Comparison of ENCODE assay signal across 25 mouse cellular contexts in genomic region chrX:164113744-164114143, GRCm38 (mm10). TPM values are rescaled to one million over a fixed set of nuclear protein-coding genes. Genes with fewer than 3 reads are reported as not detected.
"Had no signal": no experiment of that assay in that cellular context is flagged by ENCODE, and none has a peak within 500 bp of the region (broad histone marks: within the 10 kb centered on the region; RNA-seq: fewer than 3 reads in every experiment).

No protein-coding gene starts in this region.

- H3K9me3 ChIP-seq: heart, embryonic 13.5 days; heart, embryonic 15.5 days; hindbrain, embryonic 13.5 days; hindbrain, embryonic 15.5 days; limb, embryonic 10.5 days; limb, embryonic 12.5 days; liver, embryonic 13.5 days had no signal

- DNase-seq: gastrocnemius, postnatal 14 days; gastrocnemius, postnatal 36 days; heart, adult 11 months; heart, adult 2 months; heart, postnatal 14 days; heart, postnatal 36 days; kidney, adult 18-20 months; kidney, adult 8-10 months; kidney, postnatal 14 days; kidney, postnatal 36 days; liver; liver, embryonic 13.5 days had no signal

- H3K4me1 ChIP-seq: heart, embryonic 13.5 days; heart, embryonic 15.5 days; hindbrain, embryonic 13.5 days; hindbrain, embryonic 15.5 days; limb, embryonic 10.5 days; limb, embryonic 12.5 days; liver, embryonic 13.5 days had no signal

- H3K27me3 ChIP-seq: heart, embryonic 13.5 days; heart, embryonic 15.5 days had no signal

- H3K36me3 ChIP-seq: heart, embryonic 13.5 days; heart, embryonic 15.5 days; hindbrain, embryonic 13.5 days; hindbrain, embryonic 15.5 days; limb, embryonic 10.5 days; limb, embryonic 12.5 days; liver, embryonic 13.5 days had no signal

- H3K27ac ChIP-seq: heart, adult 2 months; heart, embryonic 13.5 days; heart, embryonic 15.5 days; hindbrain, embryonic 13.5 days; hindbrain, embryonic 15.5 days; hindbrain, postnatal 0 days; layer of hippocampus, adult 2 months; left cerebral cortex, adult 2 months; limb, embryonic 10.5 days; limb, embryonic 12.5 days; liver, embryonic 13.5 days had no signal

- H3K9ac ChIP-seq: heart, embryonic 13.5 days; heart, embryonic 15.5 days; hindbrain, embryonic 13.5 days; hindbrain, embryonic 15.5 days; limb, embryonic 12.5 days; liver, embryonic 13.5 days had no signal

- H3K4me2 ChIP-seq: heart, embryonic 11.5 days; heart, embryonic 13.5 days; heart, embryonic 15.5 days; hindbrain, embryonic 13.5 days; hindbrain, embryonic 15.5 days; limb, embryonic 12.5 days; liver, embryonic 11.5 days; liver, embryonic 13.5 days had no signal

- ATAC-seq: hindbrain, postnatal 0 days had no signal

- H3K4me3 ChIP-seq: heart, adult 2 months; heart, embryonic 13.5 days; heart, embryonic 15.5 days; hindbrain, embryonic 13.5 days; hindbrain, embryonic 15.5 days; layer of hippocampus, adult 2 months; left cerebral cortex, adult 2 months; limb, embryonic 10.5 days; limb, embryonic 12.5 days; liver, embryonic 13.5 days had no signal

RNA-seq across cellular contexts. Expression of gene Cltrn, which starts 25.1 kb away (rescaled TPM):
- polyA plus RNA-seq: gonadal fat pad, adult 2 months; heart, adult 2 months; heart, embryonic 15.5 days; heart, postnatal 0 days; hindbrain, postnatal 0 days; limb, embryonic 12.5 days had no signal

RNA-seq across cellular contexts. Expression of gene Ace2, which starts 25.4 kb away (rescaled TPM):
- polyA plus RNA-seq: heart, embryonic 11.5 days; limb, embryonic 12.5 days; liver, embryonic 11.5 days had no signal
